Mouse (Mus musculus) myocyte (in vitro differentiated cells): Measurements from ENCODE around the gene 2310057M21Rik.

Experiments used
- CEBPB ChIP-seq: IDR thresholded peaks from 2 replicates; pipeline ENCODE4 v1.6.1; 2011; ENCODE audit warnings: mild to moderate bottlenecking, moderate library complexity; ENCODE audit not compliant: poor library complexity, insufficient read depth, severe bottlenecking
- TCF3 ChIP-seq: IDR thresholded peaks from one replicate; pipeline ENCODE4 v1.6.1; 2011; ENCODE audit warnings: low read depth, control low read depth; ENCODE audit not compliant: insufficient read length

GRCm38 (mm10) chr7:131303340-131303739 lies 59.2 kb downstream of the 2310057M21Rik start:
- no peak for TF ChIP-seq CEBPB
- TF ChIP-seq TCF3, result no peak
